Mouse (Mus musculus) heart, adult 2 months (tissue): ENCODE data around the gene Kctd10. TPM values are rescaled to one million over a fixed set of nuclear protein-coding genes. Genes with fewer than 3 reads are reported as not detected.
A peak's percentile ranks its signal among the peaks of the same experiment; 100 is the strongest.

ENCODE experiments used
- DNase-seq, 2 experiments: peaks; one replicate each; pipeline ENCODE4 v3.0.0; 2021
- H3K27ac ChIP-seq: fragments of 200-600 bp; 2 replicates; pipeline ENCODE4 v1.8.1; 2022
- H3K27me3 ChIP-seq: fragments of 200-500 bp; 2 replicates; pipeline ENCODE4 v1.6.1; 2012; ENCODE audit warnings: mild to moderate bottlenecking, low read length, inconsistent platforms, mixed read lengths; ENCODE audit not compliant: control insufficient read depth, insufficient read depth
- H3K36me3 ChIP-seq: fragments of 200-500 bp; 2 replicates; pipeline ENCODE4 v1.6.1; 2012; ENCODE audit warnings: low read length, inconsistent platforms; ENCODE audit not compliant: control insufficient read depth, insufficient read depth
- H3K4me1 ChIP-seq: fragments of 200-500 bp; 2 replicates; pipeline ENCODE4 v1.6.1; 2011; ENCODE audit warnings: low read length; ENCODE audit not compliant: control insufficient read depth, insufficient read depth
- H3K4me3 ChIP-seq: fragments of 200-600 bp; 2 replicates; pipeline ENCODE4 v1.8.1; 2022
- H3K79me2 ChIP-seq: fragments of 200-500 bp; replicated peaks from 2 replicates; pipeline ENCODE4 v1.6.1; 2012; ENCODE audit warnings: mild to moderate bottlenecking, inconsistent platforms, low read length, moderate library complexity, mixed read lengths; ENCODE audit not compliant: control insufficient read depth, insufficient read depth
- H3K9ac ChIP-seq: fragments of 200-500 bp; 2 replicates; pipeline ENCODE4 v1.6.1; 2012; ENCODE audit warnings: low read depth, mild to moderate bottlenecking, control low read depth, inconsistent platforms, low read length, mixed read lengths
- CTCF ChIP-seq: fragments of 200-600 bp; IDR thresholded peaks from 2 replicates; pipeline ENCODE4 v1.8.1; 2022; ENCODE audit warnings: antibody characterized with exemption, mild to moderate bottlenecking, moderate library complexity
- EP300 ChIP-seq: fragments of 200-500 bp; IDR thresholded peaks from 2 replicates; pipeline ENCODE4 v1.6.1; 2011; ENCODE audit warnings: low read depth, low read length, control low read depth; ENCODE audit not compliant: insufficient read depth
- POLR2A ChIP-seq: fragments of 200-500 bp; IDR thresholded peaks from 2 replicates; pipeline ENCODE4 v1.6.1; 2011; ENCODE audit warnings: mild to moderate bottlenecking, low read depth, low read length, control low read depth; ENCODE audit not compliant: insufficient read depth
- WGBS: fragments of 180-500 bp; shearing (Covaris S2); methylation state at CpG from one replicate; pipeline ENCODE4 v1.1.7; 2018; 5-methylcytosine and 5-hydroxymethylcytosine counted together
- intact Hi-C: fragments of 180-260 bp; cut with DNase I; formaldehyde crosslinking; loops from one replicate; pipeline ENCODE4 v1.15.1; 2025
- microRNA-seq, 2 experiments: library from miRNA; unstranded; fragments of <30 nt; microRNA quantifications; one replicate each; pipeline ENCODE4 v1.2.0; 2021
- polyA plus RNA-seq: library from polyadenylated mRNA; depleted of rRNA; stranded (reverse); fragments of >200 nt; gene quantifications from 2 replicates; pipeline ENCODE4 v1.2.3, GENCODE M21; 2012; rRNA removed
- total RNA-seq, 2 experiments: library from RNA; stranded (reverse); gene quantifications; 2 replicates each; pipeline ENCODE4 v1.2.3; 2021

Gene Kctd10
- total and polyA plus RNA-seq, 3 experiments: 48.0 to 51.8 (median 48.9) TPM

- H3K4me1 ChIP-seq: no peaks in the 10 kb centered on the region
- 57% methylated on average over 25 of the region's 25 CpGs for WGBS
- no peak overlapping the region for H3K27ac ChIP-seq
- H3K9ac ChIP-seq: no peak overlapping the region
- peak in 1 of 2 experiments; percentile 37 for DNase-seq
- no peaks in the 10 kb centered on the region for H3K79me2 ChIP-seq
- no peak overlapping the region for H3K4me3 ChIP-seq
- TF ChIP-seq CTCF (no peak), EP300 (no peak), POLR2A (no peak)
- no peaks in the 10 kb centered on the region for H3K27me3 ChIP-seq
- no peaks in the 10 kb centered on the region for H3K36me3 ChIP-seq
- intact Hi-C loops: no loop called here
These were observed 57.1 kb downstream of the Kctd10 start for GRCm38 (mm10) chr5:114323105-114323790.

Small RNA genes lying within 50 kb of the gene (microRNA-seq; reads per million reads assigned to microRNA genes)
- 0 reads per million in 2 experiments for gene Mir7027

Other genes with a start within 250 kb of the Kctd10 start
- gene Acacb, start 234.0 kb downstream of the Kctd10 start, total RNA-seq: 100 to 1,000 TPM; 205 to 251 TPM
- 105 and 141 TPM in 2 replicates for gene Acacb, start 234.0 kb downstream of the Kctd10 start, polyA plus RNA-seq
- not detected for gene Foxn4, start 106.7 kb downstream of the Kctd10 start, total RNA-seq
- 0.12 TPM in 1 of 2 replicates, not detected in the other for gene Foxn4, start 106.7 kb downstream of the Kctd10 start, polyA plus RNA-seq
- under 1 TPM in 1 of 2 experiments, not detected in 1; 0.39 TPM for gene Myo1h, start 91.3 kb downstream of the Kctd10 start, total RNA-seq
- 0.12 and 0.47 TPM in 2 replicates for gene Myo1h, start 91.3 kb downstream of the Kctd10 start, polyA plus RNA-seq
- 100 to 1,000 TPM in 1 of 2 experiments, 10 to 100 TPM in 1; 86.3 to 101 TPM for gene Ube3b, start 99 bp upstream of the Kctd10 start, total RNA-seq
- 84.2 and 103 TPM in 2 replicates for gene Ube3b, start 99 bp upstream of the Kctd10 start, polyA plus RNA-seq
- gene Mmab, start 63.6 kb upstream of the Kctd10 start, total RNA-seq: 10 to 100 TPM; 19.4 to 21.0 TPM
- gene Mmab, start 63.6 kb upstream of the Kctd10 start, polyA plus RNA-seq: 24.7 and 28.2 TPM in 2 replicates
- 10 to 100 TPM in 1 of 2 experiments, 1 to 10 TPM in 1; 9.8 to 10.6 TPM for gene Mvk, start 63.8 kb upstream of the Kctd10 start, total RNA-seq
- 10.9 and 12.4 TPM in 2 replicates for gene Mvk, start 63.8 kb upstream of the Kctd10 start, polyA plus RNA-seq
- gene Fam222a, start 187.5 kb upstream of the Kctd10 start, total RNA-seq: 1 to 10 TPM; 2.1 to 5.0 TPM
- 2.0 and 2.8 TPM in 2 replicates for gene Fam222a, start 187.5 kb upstream of the Kctd10 start, polyA plus RNA-seq